Mouse (Mus musculus): ENCODE results near the gene Zdhhc21. TPM values are rescaled to one million over a fixed set of nuclear protein-coding genes. Genes with fewer than 3 reads are reported as not detected.
A peak's percentile ranks its signal among the peaks of the same experiment; 100 is the strongest.

Zdhhc21 gene
- polyA plus RNA-seq, 1 experiment = not detected

DNA sequence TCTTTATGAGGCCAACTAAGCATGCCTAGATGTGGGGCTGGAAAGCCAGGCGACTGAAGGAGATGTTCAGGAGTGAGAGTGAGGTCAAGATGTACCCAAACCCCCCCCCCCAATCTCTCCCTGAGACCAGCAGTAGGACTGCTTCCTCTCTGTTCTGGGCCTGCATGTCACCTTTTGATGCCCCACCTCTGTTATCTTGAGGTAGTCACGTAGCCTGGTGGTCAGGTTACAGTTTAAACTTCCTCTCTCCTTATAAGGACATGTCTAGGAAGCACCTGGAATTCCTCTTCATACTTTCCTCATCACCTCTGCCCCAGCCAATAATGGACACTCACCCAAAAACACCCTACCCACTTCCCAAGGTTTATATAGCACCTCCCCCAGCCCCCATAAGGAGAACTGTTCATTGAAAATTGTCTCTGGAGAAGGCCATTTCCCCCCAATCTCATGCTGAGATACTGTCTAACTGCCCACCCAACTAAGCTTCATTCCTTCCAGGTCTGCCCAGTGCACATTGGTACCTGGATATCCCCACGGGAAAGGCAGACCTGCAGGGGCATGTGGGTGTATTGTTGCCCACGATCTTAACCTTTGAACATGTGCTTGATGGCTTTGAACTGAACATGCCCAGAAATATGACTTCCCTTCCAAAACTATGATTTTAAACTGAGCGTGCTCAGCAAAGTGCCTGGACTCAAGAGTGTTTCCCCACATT is 8.1 kb upstream of the Zdhhc21 start:
- Histone ChIP-seq H3K4me3 (replicated peaks) (no peak overlapping the region), H3K27me3 (ENCODE audit: control insufficient read depth) (no peaks in the 10 kb centered on the region), H3K9me3 (ENCODE audit: control insufficient read depth, low read length) (no peaks in the 10 kb centered on the region), H3K36me3 (ENCODE audit: control insufficient read depth) (no peaks in the 10 kb centered on the region), H3K4me1 (ENCODE audit: control insufficient read depth) (no peaks in the 10 kb centered on the region)
- TF ChIP-seq TAL1 (IDR thresholded peaks at IDR 0.05; ENCODE audit: low read length) (no peak), GATA1 (IDR thresholded peaks at IDR 0.05; ENCODE audit: low read length) (no peak)

DNA sequence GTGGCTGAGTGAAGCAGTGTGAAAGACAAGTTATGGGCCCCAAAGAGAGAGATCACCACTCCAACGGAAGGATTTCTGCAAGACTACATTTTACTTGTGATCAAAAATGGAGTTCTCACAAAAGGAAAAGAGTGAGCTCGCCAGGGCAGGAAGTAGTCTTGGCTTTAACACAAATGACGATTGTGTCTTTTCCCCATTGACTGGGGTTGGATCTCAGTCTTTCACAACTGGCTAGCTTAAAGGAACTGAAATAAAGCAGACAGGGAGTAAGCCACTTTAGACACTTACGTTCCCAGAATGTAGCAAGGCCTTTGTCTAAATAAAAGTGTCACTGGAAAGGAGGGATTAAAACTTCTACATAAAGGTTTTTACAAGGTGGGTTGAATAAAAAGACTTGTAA is 7.4 kb upstream of the Zdhhc21 start:
- no peaks in the 10 kb centered on the region for H3K36me3 ChIP-seq (ENCODE audit: control insufficient read depth)
- H3K27me3 ChIP-seq (ENCODE audit: control insufficient read depth) = no peaks in the 10 kb centered on the region
- TF ChIP-seq GATA1 (IDR thresholded peaks at IDR 0.05; ENCODE audit: low read length) (no peak), TAL1 (IDR thresholded peaks at IDR 0.05; ENCODE audit: low read length) (no peak)
- no peaks in the 10 kb centered on the region for H3K9me3 ChIP-seq (ENCODE audit: control insufficient read depth, low read length)
- no peak overlapping the region for H3K4me3 ChIP-seq (replicated peaks)
- no peaks in the 10 kb centered on the region for H3K4me1 ChIP-seq (ENCODE audit: control insufficient read depth)

DNA sequence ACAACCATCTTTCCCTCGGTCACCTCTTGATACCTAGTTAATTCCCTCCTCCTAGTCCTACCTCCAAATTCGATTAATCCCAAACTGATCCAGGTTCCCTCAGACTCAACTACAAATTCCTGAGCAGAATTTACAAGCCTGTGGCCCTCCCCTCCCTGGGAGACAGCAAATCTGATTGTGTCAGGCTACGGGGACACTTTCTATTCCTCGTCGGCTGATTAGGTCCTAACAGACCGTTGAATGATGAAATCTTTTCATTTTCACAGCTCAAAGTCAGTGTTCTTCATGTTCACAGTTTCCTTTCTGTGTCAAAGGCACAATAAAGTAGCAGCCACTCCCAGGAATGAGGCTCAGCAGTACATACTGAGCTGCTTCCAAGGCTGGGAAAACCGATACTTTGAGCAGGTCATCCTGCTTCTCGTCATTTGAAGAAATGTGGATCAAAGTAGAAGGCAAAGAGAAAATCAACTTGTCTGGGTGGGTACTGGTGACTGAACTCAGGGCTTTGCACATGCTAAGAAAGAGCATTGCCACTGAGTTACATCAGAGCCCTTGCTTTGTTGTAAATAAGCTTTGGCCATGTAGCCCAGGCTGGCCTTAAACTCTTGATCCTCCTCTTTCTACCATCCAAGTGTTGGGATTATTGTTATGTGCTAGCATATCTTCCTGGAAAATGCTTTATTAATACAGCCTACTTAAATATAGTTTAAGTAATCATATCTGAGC is 5.4 kb upstream of the Zdhhc21 start:
- no peak for TF ChIP-seq GATA1 (IDR thresholded peaks at IDR 0.05; ENCODE audit: low read length)
- TF ChIP-seq TAL1 (IDR thresholded peaks at IDR 0.05; ENCODE audit: low read length) = no peak
- Histone ChIP-seq H3K9me3 (ENCODE audit: control insufficient read depth, low read length) (no peaks in the 10 kb centered on the region), H3K4me3 (replicated peaks) (no peak overlapping the region), H3K4me1 (ENCODE audit: control insufficient read depth) (no peaks in the 10 kb centered on the region), H3K27me3 (ENCODE audit: control insufficient read depth) (no peaks in the 10 kb centered on the region), H3K36me3 (ENCODE audit: control insufficient read depth) (no peaks in the 10 kb centered on the region)

DNA sequence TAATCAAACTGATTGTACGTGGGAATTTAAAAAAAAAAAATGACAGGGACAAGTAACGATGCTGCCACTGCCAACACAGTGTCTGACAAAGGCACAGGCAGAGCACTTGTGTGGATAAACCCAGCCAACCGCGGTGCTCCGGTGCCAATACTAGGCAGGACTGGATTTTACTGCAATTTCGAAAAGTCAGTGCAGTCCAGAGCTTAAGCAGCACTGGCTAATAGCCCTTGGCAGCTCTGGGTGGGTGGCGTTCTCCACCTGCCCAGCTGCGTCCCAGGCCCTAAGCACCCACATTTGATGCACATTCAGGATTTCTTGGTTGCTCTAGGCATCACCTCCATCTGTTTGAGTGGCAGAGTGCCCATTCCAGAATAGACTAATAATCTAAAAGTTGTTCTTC is 3.6 kb upstream of the Zdhhc21 start:
- no peaks in the 10 kb centered on the region for H3K9me3 ChIP-seq (ENCODE audit: control insufficient read depth, low read length)
- H3K4me3 ChIP-seq (replicated peaks) = no peak overlapping the region
- peaks cover 14% of the 10 kb centered on the region for H3K4me1 ChIP-seq (ENCODE audit: control insufficient read depth)
- H3K36me3 ChIP-seq (ENCODE audit: control insufficient read depth) = no peaks in the 10 kb centered on the region
- H3K27me3 ChIP-seq (ENCODE audit: control insufficient read depth) = peaks cover 10% of the 10 kb centered on the region
- TF ChIP-seq GATA1 (IDR thresholded peaks at IDR 0.05; ENCODE audit: low read length) (no peak), TAL1 (IDR thresholded peaks at IDR 0.05; ENCODE audit: low read length) (no peak)

DNA sequence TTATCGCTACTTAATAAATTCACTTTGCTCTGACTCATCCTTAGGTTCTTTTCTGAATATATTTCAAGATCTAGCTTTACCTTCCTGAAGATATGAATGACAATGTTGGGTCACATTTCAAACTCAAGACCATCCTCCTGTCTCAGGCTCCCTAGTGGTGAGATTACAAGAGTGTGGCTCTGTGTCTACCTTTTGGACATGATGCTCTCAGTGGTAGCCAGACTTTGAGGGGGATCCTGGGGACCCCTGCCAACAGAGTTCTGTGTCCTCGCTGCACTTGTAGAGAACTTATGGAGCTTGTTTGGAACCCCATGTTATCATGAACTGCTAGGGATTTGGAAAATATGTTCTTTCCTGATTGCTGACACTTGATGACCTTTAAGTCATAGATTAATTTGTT is 1.7 kb upstream of the Zdhhc21 start:
- peaks cover 10% of the 10 kb centered on the region for H3K27me3 ChIP-seq (ENCODE audit: control insufficient read depth)
- no peak overlapping the region for H3K4me3 ChIP-seq (replicated peaks)
- no peaks in the 10 kb centered on the region for H3K36me3 ChIP-seq (ENCODE audit: control insufficient read depth)
- no peaks in the 10 kb centered on the region for H3K9me3 ChIP-seq (ENCODE audit: control insufficient read depth, low read length)
- H3K4me1 ChIP-seq (ENCODE audit: control insufficient read depth) = peaks cover 14% of the 10 kb centered on the region
- no peak for TF ChIP-seq GATA1 (IDR thresholded peaks at IDR 0.05; ENCODE audit: low read length)

DNA sequence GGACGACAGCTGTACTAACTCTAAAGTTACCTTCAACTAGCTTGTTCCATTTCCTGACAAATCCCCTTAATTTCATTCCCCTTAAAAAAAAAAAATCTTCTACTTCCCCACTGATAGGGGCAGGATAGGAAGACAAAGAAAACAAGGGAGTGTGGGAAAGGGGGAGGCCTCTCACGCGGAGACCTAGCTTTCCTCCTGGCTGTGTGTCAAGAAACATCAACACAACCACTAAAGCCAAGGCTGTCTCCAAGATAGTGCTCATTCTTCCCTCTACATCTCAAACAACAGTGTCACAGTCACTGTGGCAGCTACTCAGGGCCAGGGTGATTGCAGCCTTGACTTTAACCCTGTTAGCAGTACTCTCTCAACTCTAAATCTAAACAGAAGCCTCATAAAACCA is 808 bp upstream of the Zdhhc21 start:
- Histone ChIP-seq H3K4me1 (ENCODE audit: control insufficient read depth) (peaks cover 14% of the 10 kb centered on the region), H3K36me3 (ENCODE audit: control insufficient read depth) (no peaks in the 10 kb centered on the region), H3K4me3 (replicated peaks) (no peak overlapping the region), H3K27me3 (ENCODE audit: control insufficient read depth) (peaks cover 10% of the 10 kb centered on the region), H3K9me3 (ENCODE audit: control insufficient read depth, low read length) (no peaks in the 10 kb centered on the region)
- TF ChIP-seq GATA1 (IDR thresholded peaks at IDR 0.05; ENCODE audit: low read length) (no peak), TAL1 (IDR thresholded peaks at IDR 0.05; ENCODE audit: low read length) (no peak)

DNA sequence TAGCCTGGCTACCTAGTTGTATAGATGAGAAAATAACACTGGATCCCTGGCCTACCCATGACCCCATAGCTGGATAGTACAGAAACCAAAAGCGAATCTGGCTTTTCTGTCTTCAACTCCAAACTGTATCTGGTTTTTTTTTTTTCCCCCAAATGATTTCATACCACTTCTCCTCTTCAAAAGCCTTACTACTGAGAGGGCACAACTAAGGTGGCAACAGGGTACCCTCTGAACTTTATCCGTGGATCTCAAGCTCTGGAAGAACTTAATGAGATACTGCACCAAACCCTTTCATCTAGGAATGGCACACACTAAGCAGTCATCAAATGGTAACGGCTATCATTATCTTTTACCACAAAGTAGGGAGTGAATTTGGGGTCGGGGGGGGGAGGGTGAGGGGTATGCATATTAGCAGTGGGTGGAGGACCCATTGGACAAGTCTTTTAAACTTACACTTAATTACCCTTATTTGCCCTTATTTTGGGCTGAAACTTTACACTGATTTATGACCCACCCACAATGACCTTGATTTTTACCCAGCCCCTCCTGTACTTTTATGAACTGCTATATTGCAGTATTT is 1.2 kb downstream of the Zdhhc21 start:
- H3K4me3 ChIP-seq (replicated peaks) = peak overlapping the region; percentile 67
- no peaks in the 10 kb centered on the region for H3K36me3 ChIP-seq (ENCODE audit: control insufficient read depth)
- H3K27me3 ChIP-seq (ENCODE audit: control insufficient read depth) = peaks cover 10% of the 10 kb centered on the region
- no peaks in the 10 kb centered on the region for H3K9me3 ChIP-seq (ENCODE audit: control insufficient read depth, low read length)
- TF ChIP-seq TAL1 (IDR thresholded peaks at IDR 0.05; ENCODE audit: low read length) (no peak), GATA1 (IDR thresholded peaks at IDR 0.05; ENCODE audit: low read length) (no peak)
- peaks cover 14% of the 10 kb centered on the region for H3K4me1 ChIP-seq (ENCODE audit: control insufficient read depth)

DNA sequence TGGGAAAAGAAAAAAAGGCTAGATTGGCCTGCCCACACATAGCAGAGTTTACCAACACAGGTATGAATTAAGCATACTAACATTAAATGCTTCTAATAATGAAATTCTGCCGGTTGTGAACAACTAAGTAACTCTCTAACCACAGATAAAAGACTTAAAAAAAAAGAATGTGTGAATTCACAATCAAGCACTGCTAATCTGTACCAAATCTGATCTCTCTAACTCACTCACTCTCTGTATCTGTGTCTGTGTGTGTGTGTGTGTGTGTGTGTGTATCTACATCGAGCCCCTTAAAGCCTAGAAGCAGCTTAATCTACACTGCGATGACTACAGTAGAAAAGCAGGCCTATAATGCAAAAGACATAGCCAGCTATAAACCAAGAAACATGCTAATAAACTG is 2.8 kb downstream of the Zdhhc21 start:
- Histone ChIP-seq H3K27me3 (ENCODE audit: control insufficient read depth) (peaks cover 10% of the 10 kb centered on the region), H3K9me3 (ENCODE audit: control insufficient read depth, low read length) (no peaks in the 10 kb centered on the region), H3K4me1 (ENCODE audit: control insufficient read depth) (peaks cover 14% of the 10 kb centered on the region), H3K36me3 (ENCODE audit: control insufficient read depth) (no peaks in the 10 kb centered on the region), H3K4me3 (replicated peaks) (no peak overlapping the region)
- TF ChIP-seq TAL1 (IDR thresholded peaks at IDR 0.05; ENCODE audit: low read length) (no peak), GATA1 (IDR thresholded peaks at IDR 0.05; ENCODE audit: low read length) (no peak)

DNA sequence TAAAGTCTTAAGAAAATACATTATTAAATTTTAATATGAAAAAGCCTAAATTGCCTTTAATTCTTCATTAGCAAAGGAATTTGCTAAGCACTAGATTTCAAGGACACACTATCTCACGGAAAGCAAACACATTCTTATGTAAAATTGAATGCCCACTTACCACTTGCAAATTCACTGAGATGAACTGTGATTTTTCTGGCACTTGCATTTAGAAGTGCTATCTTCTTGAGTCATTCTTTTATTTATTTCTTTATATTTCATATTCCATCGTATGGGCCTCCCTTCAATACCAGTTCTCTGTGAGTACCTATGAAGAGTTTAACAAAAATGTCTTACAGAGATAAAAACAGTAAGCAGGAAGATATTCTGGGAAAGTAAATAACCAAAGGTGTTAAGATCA is 5.9 kb downstream of the Zdhhc21 start:
- Histone ChIP-seq H3K4me1 (ENCODE audit: control insufficient read depth) (peaks cover 7% of the 10 kb centered on the region), H3K4me3 (replicated peaks) (no peak overlapping the region), H3K9me3 (ENCODE audit: control insufficient read depth, low read length) (no peaks in the 10 kb centered on the region), H3K36me3 (ENCODE audit: control insufficient read depth) (no peaks in the 10 kb centered on the region), H3K27me3 (ENCODE audit: control insufficient read depth) (no peaks in the 10 kb centered on the region)
- TF ChIP-seq GATA1 (IDR thresholded peaks at IDR 0.05; ENCODE audit: low read length) (no peak), TAL1 (IDR thresholded peaks at IDR 0.05; ENCODE audit: low read length) (no peak)
